8 mouse cellular contexts compared by ENCODE assay signal in genomic region chr11:48818346-48818745, GRCm38 (mm10). TPM values are rescaled to one million over a fixed set of nuclear protein-coding genes. Genes with fewer than 3 reads are reported as not detected.
DNase-seq lines count a peak whose midpoint lies in the region; ATAC-seq and TF ChIP-seq lines count a peak whose summit lies in the region.

No protein-coding gene starts in this region.

- H3K36me3 ChIP-seq in forebrain, embryonic 15.5 days: no peaks in the 10 kb centered on the region
- H3K36me3 ChIP-seq in liver, postnatal 0 days (replicated peaks; ENCODE audit: insufficient read depth, low read length): no peaks in the 10 kb centered on the region
- no peaks in the 10 kb centered on the region for H3K36me3 ChIP-seq in neural tube, embryonic 14.5 days (ENCODE audit: control insufficient read depth, insufficient read depth, low read length)

- intact Hi-C loops in heart, postnatal 25 days (cut with DNase I): loop anchor here (1.0 to 2.0 kb wide), 2 partner anchors 16 to 38 kb away; no protein-coding TSS in a partner anchor

- peak; percentile 67 for TF ChIP-seq EP300 in liver, postnatal 0 days (IDR thresholded peaks at IDR 0.05; ENCODE audit: low read depth)

- peak overlapping the region; percentile 96 for H3K27ac ChIP-seq in forebrain, embryonic 15.5 days (replicated peaks)
- H3K27ac ChIP-seq in liver, postnatal 0 days (ENCODE audit: low read depth): peak overlapping the region; percentile 99
- H3K27ac ChIP-seq in neural tube, embryonic 14.5 days (ENCODE audit: low read depth, low read length): no peak overlapping the region

- no peak; the same call in 1 of the 2 replicates for ATAC-seq in forebrain, embryonic 15.5 days (replicated peaks)
- no peak for ATAC-seq in liver, postnatal 0 days
- 0 out of 2 replicates have a peak, but pooled peaks have one; percentile 2 for ATAC-seq in neural tube, embryonic 14.5 days (ENCODE audit: low read depth)

- peak overlapping the region; percentile 83 for H3K4me3 ChIP-seq in forebrain, embryonic 15.5 days
- peak overlapping the region; percentile 82 for H3K4me3 ChIP-seq in liver, postnatal 0 days (ENCODE audit: low read depth, low read length)
- peak overlapping the region; percentile 52 for H3K4me3 ChIP-seq in neural tube, embryonic 14.5 days (ENCODE audit: low read depth, low read length)

- peak; percentile 91 for DNase-seq in ES-CJ7 (ENCODE audit: low read depth, low spot score)
- peak; percentile 82 for DNase-seq in cerebellum, adult 11 months
- peak; percentile 59 for DNase-seq in heart, postnatal 25 days (ENCODE audit: low spot score)
- peak; percentile 92 for DNase-seq in layer of hippocampus, adult 11-12 months (ENCODE audit: low spot score)
- peak; percentile 88 for DNase-seq in liver, postnatal 0 days
- peak; percentile 82 for DNase-seq in testis, postnatal 10 days (ENCODE audit: low spot score)

- peaks cover 10% of the 10 kb centered on the region; the same call in 1 of the 2 replicates for H3K27me3 ChIP-seq in forebrain, embryonic 15.5 days
- no peaks in the 10 kb centered on the region for H3K27me3 ChIP-seq in liver, postnatal 0 days (ENCODE audit: insufficient read depth, low read length)
- no peaks in the 10 kb centered on the region for H3K27me3 ChIP-seq in neural tube, embryonic 14.5 days (ENCODE audit: control insufficient read depth, insufficient read depth, low read length)

- peak overlapping the region; percentile 89 for H3K4me2 ChIP-seq in forebrain, embryonic 15.5 days (replicated peaks)
- peak overlapping the region; percentile 78 for H3K4me2 ChIP-seq in liver, postnatal 0 days (ENCODE audit: low read depth, low read length)
- H3K4me2 ChIP-seq in neural tube, embryonic 14.5 days (ENCODE audit: low read depth, low read length): peak overlapping the region; percentile 72

- 1% methylated on average over 16 of the region's 16 CpGs for WGBS in forebrain, embryonic 15.5 days
- WGBS in liver, postnatal 0 days (ENCODE audit: insufficient replicate concordance): under 1% methylated on average over 16 of the region's 16 CpGs
- under 1% methylated on average over 16 of the region's 16 CpGs for WGBS in neural tube, embryonic 14.5 days

- TF ChIP-seq CTCF in liver, postnatal 0 days (IDR thresholded peaks at IDR 0.05; ENCODE audit: low read depth): no peak

- H3K4me1 ChIP-seq in forebrain, embryonic 15.5 days: peaks cover 34% of the 10 kb centered on the region
- peaks cover 40% of the 10 kb centered on the region for H3K4me1 ChIP-seq in liver, postnatal 0 days (ENCODE audit: insufficient read depth)
- peaks cover 20% of the 10 kb centered on the region for H3K4me1 ChIP-seq in neural tube, embryonic 14.5 days (ENCODE audit: control insufficient read depth, insufficient read depth, low read length)

- H3K9ac ChIP-seq in forebrain, embryonic 15.5 days (replicated peaks): peak overlapping the region; percentile 87
- H3K9ac ChIP-seq in liver, postnatal 0 days (replicated peaks): peak overlapping the region; percentile 87
- H3K9ac ChIP-seq in neural tube, embryonic 14.5 days (replicated peaks; ENCODE audit: low read depth, low read length): no peak overlapping the region

- no peaks in the 10 kb centered on the region for H3K9me3 ChIP-seq in forebrain, embryonic 15.5 days
- no peaks in the 10 kb centered on the region for H3K9me3 ChIP-seq in liver, postnatal 0 days (ENCODE audit: low read length)
- no peaks in the 10 kb centered on the region for H3K9me3 ChIP-seq in neural tube, embryonic 14.5 days (ENCODE audit: control insufficient read depth, low read length)

RNA-seq across cellular contexts. Expression of gene Trim41, which starts 1.2 kb away (rescaled TPM):
- 6.0 and 6.3 TPM in 2 replicates for polyA plus RNA-seq in forebrain, embryonic 15.5 days (2015; fragmentation: Nextera tagmentation; extraction: Ambion mirVana)
- total RNA-seq in heart, postnatal 25 days (2021): 10 to 100 TPM; 17.8 to 20.4 TPM
- 2.2 and 2.3 TPM in 2 replicates for polyA plus RNA-seq in liver, postnatal 0 days (2015; fragmentation: Nextera tagmentation; extraction: Ambion mirVana)
- polyA plus RNA-seq in neural tube, embryonic 14.5 days (2014; fragmentation: Nextera tagmentation; extraction: Ambion mirVana): 5.1 and 5.6 TPM in 2 replicates

RNA-seq across cellular contexts. Expression of gene Trim7, which starts 7.6 kb away (rescaled TPM):
- 1.4 and 1.7 TPM in 2 replicates for polyA plus RNA-seq in forebrain, embryonic 15.5 days (2015; fragmentation: Nextera tagmentation; extraction: Ambion mirVana)
- total RNA-seq in heart, postnatal 25 days (2021): 10 to 100 TPM; 15.7 to 23.2 TPM
- polyA plus RNA-seq in liver, postnatal 0 days (2015; fragmentation: Nextera tagmentation; extraction: Ambion mirVana): 0.48 and 0.52 TPM in 2 replicates
- polyA plus RNA-seq in neural tube, embryonic 14.5 days (2014; fragmentation: Nextera tagmentation; extraction: Ambion mirVana): 1.5 and 2.0 TPM in 2 replicates

RNA-seq across cellular contexts. Expression of gene Gm12184, which starts 8.1 kb away (rescaled TPM):
- 4.5 and 5.8 TPM in 2 replicates for polyA plus RNA-seq in forebrain, embryonic 15.5 days (2015; fragmentation: Nextera tagmentation; extraction: Ambion mirVana)
- 1 to 10 TPM; 2.0 to 3.2 TPM for total RNA-seq in heart, postnatal 25 days (2021)
- 4.9 and 5.0 TPM in 2 replicates for polyA plus RNA-seq in liver, postnatal 0 days (2015; fragmentation: Nextera tagmentation; extraction: Ambion mirVana)
- 3.0 TPM in 2 replicates for polyA plus RNA-seq in neural tube, embryonic 14.5 days (2014; fragmentation: Nextera tagmentation; extraction: Ambion mirVana)

RNA-seq across cellular contexts. Expression of gene Rack1, which starts 18.2 kb away (rescaled TPM):
- 475 and 481 TPM in 2 replicates for polyA plus RNA-seq in forebrain, embryonic 15.5 days (2015; fragmentation: Nextera tagmentation; extraction: Ambion mirVana)
- total RNA-seq in heart, postnatal 25 days (2021): 100 to 1,000 TPM; 397 to 416 TPM
- 397 and 398 TPM in 2 replicates for polyA plus RNA-seq in liver, postnatal 0 days (2015; fragmentation: Nextera tagmentation; extraction: Ambion mirVana)
- polyA plus RNA-seq in neural tube, embryonic 14.5 days (2014; fragmentation: Nextera tagmentation; extraction: Ambion mirVana): 400 and 442 TPM in 2 replicates

RNA-seq across cellular contexts. Expression of gene Irgm1, which starts 53.1 kb away (rescaled TPM):
- 1.6 and 1.9 TPM in 2 replicates for polyA plus RNA-seq in forebrain, embryonic 15.5 days (2015; fragmentation: Nextera tagmentation; extraction: Ambion mirVana)
- total RNA-seq in heart, postnatal 25 days (2021): 1 to 10 TPM; 8.8 to 8.9 TPM
- polyA plus RNA-seq in liver, postnatal 0 days (2015; fragmentation: Nextera tagmentation; extraction: Ambion mirVana): 42.7 and 44.1 TPM in 2 replicates
- 3.1 and 3.6 TPM in 2 replicates for polyA plus RNA-seq in neural tube, embryonic 14.5 days (2014; fragmentation: Nextera tagmentation; extraction: Ambion mirVana)
